ENCODE assay signal across 10 mouse cellular contexts in the genomic region with DNA sequence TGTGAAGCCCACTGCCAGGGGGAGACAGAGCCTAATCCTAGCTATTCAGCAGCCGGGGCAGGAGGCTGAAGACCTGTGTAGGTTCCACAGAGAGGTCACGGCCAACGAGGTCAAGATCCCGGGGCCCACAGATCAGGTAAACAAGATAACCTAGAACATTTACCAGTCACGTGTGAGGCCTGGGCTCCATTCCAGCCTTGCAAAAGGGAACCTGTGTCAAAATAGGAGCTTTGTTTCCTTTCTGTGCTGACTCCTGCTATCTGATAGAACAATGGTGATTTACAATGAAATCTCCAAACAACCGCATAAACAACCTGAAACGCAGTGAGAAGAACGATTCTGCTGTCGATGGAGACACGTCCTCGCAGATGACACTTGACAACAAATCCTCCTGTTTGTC. TPM values are rescaled to one million over a fixed set of nuclear protein-coding genes. Genes with fewer than 3 reads are reported as not detected.
DNase-seq lines count a peak whose midpoint lies in the region; ATAC-seq and TF ChIP-seq lines count a peak whose summit lies in the region.
"Had no signal": no experiment of that assay in that cellular context is flagged by ENCODE, and none has a peak within 500 bp of the region (broad histone marks: within the 10 kb centered on the region; RNA-seq: fewer than 3 reads in every experiment).

No protein-coding gene starts in this region.

- no peaks in the 10 kb centered on the region for H3K27me3 ChIP-seq in kidney, postnatal 0 days (ENCODE audit: insufficient read depth, low read length)
- no peaks in the 10 kb centered on the region for H3K27me3 ChIP-seq in thymus, adult 2 months (ENCODE audit: control insufficient read depth, insufficient read depth, low read length)

- DNase-seq in adrenal gland, postnatal 10 days = peak; percentile 70
- DNase-seq in heart, adult 8-10 months (ENCODE audit: low spot score) = peak; percentile 62
- peak; percentile 9 for DNase-seq in kidney, postnatal 0 days (ENCODE audit: low spot score)
- no peak for DNase-seq in layer of hippocampus, adult 18-20 months (ENCODE audit: low spot score in 2 of 2)
- DNase-seq in thymus, adult 2 months = no peak
- no peak for DNase-seq in thymus, postnatal 14 days
- DNase-seq: cerebellum, adult 11 months; thymus, postnatal 25 days had no signal

- H3K4me2 ChIP-seq in kidney, postnatal 0 days (ENCODE audit: low read length) = no peak overlapping the region

- no peaks in the 10 kb centered on the region for H3K9me3 ChIP-seq in kidney, postnatal 0 days (replicated peaks; ENCODE audit: low read length)

- WGBS in kidney, postnatal 0 days = 28% methylated on average over 11 of the region's 11 CpGs
- 66% methylated on average over 11 of the region's 11 CpGs for WGBS in thymus, adult 2 months

- H3K9ac ChIP-seq in kidney, postnatal 0 days (ENCODE audit: low read depth, low read length) = no peak overlapping the region

- no peaks in the 10 kb centered on the region for H3K36me3 ChIP-seq in kidney, postnatal 0 days (ENCODE audit: insufficient read depth, low read length)
- H3K36me3 ChIP-seq in thymus, adult 2 months (ENCODE audit: control insufficient read depth, insufficient read depth, low read length) = no peaks in the 10 kb centered on the region

- H3K4me3 ChIP-seq in kidney, postnatal 0 days (replicated peaks; ENCODE audit: low read depth, low read length) = no peak overlapping the region
- H3K4me3 ChIP-seq in thymus, adult 2 months (ENCODE audit: control insufficient read depth, insufficient read depth, low read length) = no peak overlapping the region

- no peak for ATAC-seq in kidney, postnatal 0 days (replicated peaks; ENCODE audit: low FRiP score, low read depth)
- 0 out of 2 replicates have a peak, but pooled peaks have one; percentile 9 for ATAC-seq in megakaryocyte progenitor cell, adult 5-6 weeks (replicated peaks; ENCODE audit: poor library complexity)
- ATAC-seq in inflammation-experienced regulatory T-cells, adult 6 months = no peak

- no peak for TF ChIP-seq POLR2A in thymus, adult 2 months (IDR thresholded peaks at IDR 0.05; ENCODE audit: control insufficient read depth, extremely low read depth, insufficient read depth, low read length, poor library complexity)

- no peak for TF ChIP-seq CTCF in kidney, postnatal 0 days (IDR thresholded peaks at IDR 0.05; ENCODE audit: low read depth)
- TF ChIP-seq CTCF in thymus, adult 2 months (IDR thresholded peaks at IDR 0.05; ENCODE audit: borderline replicate concordance, control insufficient read depth, extremely low read depth, insufficient read depth, low read length, poor library complexity) = no peak

- peak overlapping the region; percentile 52; the same call in 1 of the 2 replicates for H3K27ac ChIP-seq in kidney, postnatal 0 days
- no peak overlapping the region for H3K27ac ChIP-seq in thymus, adult 2 months (ENCODE audit: control insufficient read depth, insufficient read depth, low read length)

- H3K4me1 ChIP-seq in kidney, postnatal 0 days (replicated peaks; ENCODE audit: insufficient read depth, low read length) = no peaks in the 10 kb centered on the region
- H3K4me1 ChIP-seq in thymus, adult 2 months (replicated peaks; ENCODE audit: control insufficient read depth, insufficient read depth, low read length) = no peaks in the 10 kb centered on the region

RNA-seq across cellular contexts. Expression of a gene that starts 0.4 kb away (rescaled TPM):
- total RNA-seq in adrenal gland, postnatal 10 days (2021) = 10 to 100 TPM; 13.0 to 31.0 TPM
- total RNA-seq in heart, adult 8-10 months (2022) = 1 to 10 TPM; 1.0 to 2.8 (median 2.0) TPM
- polyA plus RNA-seq in kidney, postnatal 0 days (2015; fragmentation: Nextera tagmentation; extraction: Ambion mirVana) = 13.7 and 16.0 TPM in 2 replicates
- 0.27 and 0.32 TPM in 2 replicates for total RNA-seq in megakaryocyte progenitor cell, adult 5-6 weeks (2015)
- total RNA-seq in megakaryocyte progenitor cell, adult 5-6 weeks (2017) = 0.17 TPM in 1 of 2 replicates, not detected in the other
- polyA plus RNA-seq in inflammation-experienced regulatory T-cells, adult 6 months (2017; shearing (Covaris generic)) = under 1 TPM in 2 of 3 experiments, not detected in 1; 0.15 to 0.21 TPM
- total RNA-seq in layer of hippocampus, adult 18-20 months (2021) = under 1 TPM; 0.35 to 0.43 TPM
- polyA plus RNA-seq in thymus, adult 2 months (2012; rRNA removed) = 0.23 and 0.55 TPM in 2 replicates

RNA-seq across cellular contexts. Expression of a gene that starts 36.3 kb away (rescaled TPM):
- total RNA-seq in adrenal gland, postnatal 10 days (2021) = 1 to 10 TPM; 3.2 to 6.4 TPM
- 10 to 100 TPM in 2 of 4 experiments, 1 to 10 TPM in 2; 8.9 to 13.2 (median 10.3) TPM for total RNA-seq in heart, adult 8-10 months (2022)
- 11.6 and 12.6 TPM in 2 replicates for polyA plus RNA-seq in kidney, postnatal 0 days (2015; fragmentation: Nextera tagmentation; extraction: Ambion mirVana)
- total RNA-seq in megakaryocyte progenitor cell, adult 5-6 weeks (2015) = 0.66 TPM in 1 of 2 replicates, not detected in the other
- total RNA-seq in megakaryocyte progenitor cell, adult 5-6 weeks (2017) = not detected in 2 replicates
- under 1 TPM in 2 of 3 experiments, not detected in 1; 0.51 to 0.98 TPM for polyA plus RNA-seq in inflammation-experienced regulatory T-cells, adult 6 months (2017; shearing (Covaris generic))
- total RNA-seq in layer of hippocampus, adult 18-20 months (2021) = 1 to 10 TPM; 1.7 to 1.9 TPM
- polyA plus RNA-seq in thymus, adult 2 months (2012; rRNA removed) = 0.42 and 0.62 TPM in 2 replicates

RNA-seq across cellular contexts. Expression of a gene that starts 36.4 kb away (rescaled TPM):
- total RNA-seq in adrenal gland, postnatal 10 days (2021) = 10 to 100 TPM; 36.4 to 51.7 TPM
- 10 to 100 TPM; 28.4 to 38.8 (median 30.2) TPM for total RNA-seq in heart, adult 8-10 months (2022)
- 56.7 and 57.8 TPM in 2 replicates for polyA plus RNA-seq in kidney, postnatal 0 days (2015; fragmentation: Nextera tagmentation; extraction: Ambion mirVana)
- total RNA-seq in megakaryocyte progenitor cell, adult 5-6 weeks (2015) = 20.2 and 28.5 TPM in 2 replicates
- total RNA-seq in megakaryocyte progenitor cell, adult 5-6 weeks (2017) = 23.9 and 51.9 TPM in 2 replicates
- 100 to 1,000 TPM in 1 of 3 experiments, 10 to 100 TPM in 2; 61.1 to 117 (median 97.4) TPM for polyA plus RNA-seq in inflammation-experienced regulatory T-cells, adult 6 months (2017; shearing (Covaris generic))
- total RNA-seq in layer of hippocampus, adult 18-20 months (2021) = 10 to 100 TPM; 51.5 to 55.5 TPM
- polyA plus RNA-seq in thymus, adult 2 months (2012; rRNA removed) = 22.8 and 27.2 TPM in 2 replicates

RNA-seq across cellular contexts. Expression of a gene that starts 39.0 kb away (rescaled TPM):
- total RNA-seq in adrenal gland, postnatal 10 days (2021) = not detected
- not detected for total RNA-seq in heart, adult 8-10 months (2022)
- polyA plus RNA-seq in kidney, postnatal 0 days (2015; fragmentation: Nextera tagmentation; extraction: Ambion mirVana) = 0.22 and 0.26 TPM in 2 replicates
- not detected in 2 replicates for total RNA-seq in megakaryocyte progenitor cell, adult 5-6 weeks (2015)
- total RNA-seq in megakaryocyte progenitor cell, adult 5-6 weeks (2017) = not detected in 2 replicates
- not detected for polyA plus RNA-seq in inflammation-experienced regulatory T-cells, adult 6 months (2017; shearing (Covaris generic))
- total RNA-seq in layer of hippocampus, adult 18-20 months (2021) = 1 to 10 TPM in 1 of 2 experiments, under 1 TPM in 1; 0.79 to 2.4 TPM
- 0.05 TPM in 1 of 2 replicates, not detected in the other for polyA plus RNA-seq in thymus, adult 2 months (2012; rRNA removed)

Comparison
In these comparisons a context has a peak if more than half of its experiments do, and no peak if none do; other contexts are left out.
1. DNase-seq: peak in adrenal gland, postnatal 10 days (single experiment), heart, adult 8-10 months (single experiment) and kidney, postnatal 0 days (single experiment); none in layer of hippocampus, adult 18-20 months (0 of 2), thymus, adult 2 months (single experiment) and thymus, postnatal 14 days (single experiment).